Mouse (Mus musculus): ENCODE measurements at regions not wholly inside any gene's neighbourhood (a gene's known extent, or its start where the extent isn't known, plus 50 kb on each side); places are given as distances from the start of the nearest gene placed in this dataset.
"Not testable (repeated sequence)": the region's sequence is repeated elsewhere in the genome, so short reads cannot be mapped to it uniquely, and the experiment has no call there.

- no peak for DNase-seq (ENCODE audit: low spot score in 2 of 2)
Measured at GRCm38 (mm10) chr16:15157852-15158251, 159.4 kb upstream of the Gm21897 start.

DNA sequence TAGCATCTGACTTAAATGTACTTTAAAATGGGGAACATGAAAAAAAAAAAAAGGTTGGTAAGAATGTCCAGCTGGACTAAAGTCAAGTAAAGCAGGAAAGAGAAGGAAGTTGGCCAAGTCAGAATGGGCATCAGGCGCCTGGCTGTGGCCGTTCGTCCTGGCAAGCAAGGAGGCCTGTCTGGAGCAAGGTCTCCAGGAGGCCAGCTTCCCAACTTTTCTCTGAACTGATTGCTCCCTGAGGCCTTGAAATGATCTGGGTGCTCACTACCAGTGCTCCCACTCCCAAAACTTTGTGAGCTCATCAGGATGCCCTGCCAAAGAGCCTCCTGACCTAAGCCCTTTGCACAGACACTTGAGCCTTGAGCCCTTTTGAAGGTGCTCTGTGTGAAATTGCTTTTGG lies 141.7 kb upstream of the Gm21897 start:
- no peak for DNase-seq (ENCODE audit: low spot score in 2 of 2)

- no peak for DNase-seq (ENCODE audit: low spot score in 2 of 2)
Measured at GRCm38 (mm10) chr16:15185714-15186113, 131.5 kb upstream of the Gm21897 start.

- DNase-seq (ENCODE audit: low spot score in 2 of 2), result no peak
Measured at GRCm38 (mm10) chr16:15194926-15195711, 122.1 kb upstream of the Gm21897 start.

- DNase-seq (ENCODE audit: low spot score in 2 of 2), result not testable (repeated sequence)
Measured at GRCm38 (mm10) chr16:15195931-15196330, 121.3 kb upstream of the Gm21897 start.

- DNase-seq (ENCODE audit: low spot score in 2 of 2), result no peak
Measured at GRCm38 (mm10) chr16:15196855-15197254, 120.4 kb upstream of the Gm21897 start.

DNA sequence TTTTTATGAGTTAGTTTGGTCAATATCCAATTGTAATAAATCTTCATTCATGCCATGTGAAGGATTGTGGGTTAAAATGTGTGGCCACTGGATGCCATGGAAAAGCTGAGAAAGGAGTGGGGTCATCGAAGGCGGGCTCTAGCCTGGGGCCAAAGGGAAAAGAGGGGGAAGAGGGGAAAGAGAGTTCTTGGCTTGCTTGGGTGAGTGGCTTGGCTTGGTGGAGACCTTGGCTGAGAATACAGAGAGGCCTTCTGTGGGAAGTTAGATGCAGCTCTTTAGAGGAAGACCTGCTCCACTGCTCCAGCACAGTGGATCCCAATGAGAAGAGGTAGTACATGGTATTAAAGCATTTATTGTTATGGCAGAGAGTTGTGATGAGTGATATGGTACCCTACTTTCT lies 101.3 kb upstream of the Gm21897 start:
- no peak for DNase-seq (ENCODE audit: low spot score in 2 of 2)

DNA sequence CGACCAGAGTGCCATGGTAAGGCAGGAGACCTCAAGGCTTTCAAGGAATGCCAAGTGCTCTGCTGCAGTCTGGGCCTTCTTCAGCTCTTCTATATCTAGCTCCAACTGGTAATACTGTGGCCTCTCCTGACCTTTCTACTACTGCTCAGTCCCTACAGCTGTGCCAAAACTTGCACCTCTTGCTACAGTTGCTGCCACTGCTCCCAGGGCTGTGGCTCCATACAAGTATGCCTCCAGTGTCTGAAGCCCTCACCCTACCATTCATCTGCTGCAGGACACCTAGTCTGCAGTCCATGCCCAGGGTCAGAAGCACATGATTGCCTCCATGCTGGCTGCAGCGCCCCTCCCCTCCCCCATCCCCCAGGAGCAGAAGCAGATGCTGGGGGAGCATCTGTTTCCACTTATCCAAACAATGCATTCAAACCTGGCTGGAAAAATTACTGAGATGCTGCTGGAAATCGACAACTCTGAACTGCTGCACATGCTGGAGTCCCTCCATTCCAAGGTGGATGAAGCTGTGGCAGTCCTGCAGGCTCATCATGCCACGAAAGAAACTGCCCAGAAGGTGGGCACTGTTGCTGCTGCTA lies 96.2 kb upstream of the Gm21897 start:
- DNase-seq (ENCODE audit: low spot score in 2 of 2), result no peak

DNA sequence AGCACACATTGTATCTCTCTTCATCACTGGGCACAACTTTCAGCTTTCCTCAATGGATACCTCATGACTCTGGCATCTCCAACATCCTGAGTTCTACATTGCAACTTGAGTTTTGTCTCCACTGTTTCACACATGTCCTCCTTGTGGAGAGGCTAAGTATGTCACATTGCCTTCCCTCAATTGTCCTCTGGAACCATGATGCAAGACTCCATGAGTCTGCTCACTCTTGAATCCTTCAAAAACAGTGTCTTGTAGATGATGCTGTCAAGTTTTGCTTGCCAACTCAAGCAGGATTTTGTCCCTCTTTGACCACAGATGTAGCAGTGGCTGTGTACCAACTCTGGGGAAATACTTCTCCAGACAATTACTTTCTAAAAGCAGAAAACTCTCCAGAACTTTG lies 79.4 kb upstream of the Gm21897 start:
- DNase-seq (ENCODE audit: low spot score in 2 of 2), result no peak

GRCm38 (mm10) chr16:15238449-15238848 lies 78.8 kb upstream of the Gm21897 start:
- no peak for DNase-seq (ENCODE audit: low spot score in 2 of 2)

- DNase-seq (ENCODE audit: low spot score in 2 of 2), result no peak
Measured at GRCm38 (mm10) chr16:15250186-15250585, 67.1 kb upstream of the Gm21897 start.

DNA sequence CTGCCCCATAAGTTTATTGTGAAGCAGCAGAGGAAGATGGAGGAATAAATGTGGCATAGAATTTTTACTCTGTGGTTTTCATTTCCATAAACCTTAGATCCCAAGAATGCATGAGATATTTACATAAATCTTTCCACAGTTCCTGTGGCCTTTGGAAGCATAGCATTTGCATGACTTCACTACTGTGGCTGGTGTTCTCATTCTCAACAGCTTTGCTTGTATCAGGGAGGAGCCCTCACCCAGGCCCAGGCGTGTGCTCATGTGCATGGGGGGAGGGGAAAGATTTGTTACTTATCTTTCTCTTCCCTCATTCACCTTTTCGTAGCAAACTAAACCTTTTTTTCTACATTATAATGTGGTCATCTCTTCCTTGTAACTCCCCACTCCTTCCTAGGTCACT lies 65.6 kb upstream of the Gm21897 start:
- DNase-seq (ENCODE audit: low spot score in 2 of 2), result no peak

DNA sequence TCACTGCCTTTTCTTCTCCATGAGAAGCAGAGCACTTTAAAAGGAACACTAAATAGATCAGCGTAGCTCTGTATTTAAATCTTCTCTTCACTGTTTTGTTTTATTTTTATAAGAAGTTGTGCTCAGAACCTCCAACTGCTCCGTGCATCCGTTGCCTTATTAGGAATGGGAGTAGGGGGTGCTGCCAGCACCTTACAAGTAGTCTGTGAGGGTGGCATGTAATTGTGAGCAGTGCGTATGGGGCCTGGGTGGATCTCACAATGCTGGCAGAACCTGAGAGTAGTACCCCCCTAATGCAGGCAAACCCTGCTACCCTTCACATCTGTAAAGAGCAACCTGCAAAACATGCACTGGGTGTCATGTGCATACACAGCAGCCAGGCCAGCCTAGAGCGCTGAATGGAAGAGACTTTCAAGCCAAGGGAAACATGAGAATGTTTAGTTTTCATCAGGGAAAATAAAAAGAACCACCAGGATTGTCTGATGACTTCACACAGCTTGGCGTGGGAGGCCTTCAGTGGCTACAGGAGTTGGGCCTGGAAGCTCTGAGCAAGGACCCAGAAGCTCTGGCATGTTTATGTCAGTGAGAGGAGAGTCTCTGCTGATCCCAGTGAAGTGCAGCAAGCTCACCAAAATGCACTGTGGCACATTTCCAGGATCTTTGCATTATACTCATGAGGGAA lies 64.5 kb upstream of the Gm21897 start:
- peak; percentile 1 to 4 for DNase-seq (ENCODE audit: low spot score in 2 of 2)

- no peak for DNase-seq (ENCODE audit: low spot score in 2 of 2)
Measured at GRCm38 (mm10) chr16:15253348-15253693, 63.9 kb upstream of the Gm21897 start.

DNA sequence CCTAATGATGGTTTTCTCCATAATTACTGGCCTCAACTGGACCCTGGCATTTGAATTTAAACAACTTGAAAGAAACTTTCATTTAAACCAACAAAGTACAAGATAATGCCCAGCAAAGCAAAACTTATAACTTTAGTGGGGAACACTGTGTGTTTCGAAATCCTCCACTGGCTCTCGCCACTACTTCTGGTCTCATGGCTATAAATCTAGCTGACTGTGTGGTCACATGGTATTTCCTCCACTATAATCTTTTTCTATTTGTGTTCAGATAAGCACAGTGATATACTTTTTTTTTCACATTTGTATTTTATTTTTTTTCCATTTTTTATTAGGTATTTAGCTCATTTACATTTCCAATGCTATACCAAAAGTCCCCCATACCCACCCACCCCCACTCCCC lies 62.6 kb upstream of the Gm21897 start:
- no peak for DNase-seq (ENCODE audit: low spot score in 2 of 2)

- no peak for DNase-seq (ENCODE audit: low spot score in 2 of 2)
Measured at GRCm38 (mm10) chr16:15259474-15259873, 57.8 kb upstream of the Gm21897 start.

GRCm38 (mm10) chr16:15260069-15260468 lies 57.2 kb upstream of the Gm21897 start:
- DNase-seq (ENCODE audit: low spot score in 2 of 2), result no peak
